Mouse (Mus musculus) gastrocnemius, adult 8-10 months (tissue): Measurements from ENCODE around the gene Shisa6. TPM values are rescaled to one million over a fixed set of nuclear protein-coding genes. Genes with fewer than 3 reads are reported as not detected.
A peak's percentile ranks its signal among the peaks of the same experiment; 100 is the strongest.

Experiments used
- DNase-seq, 2 experiments: peaks; one replicate each; pipeline ENCODE4 v3.0.0; 2022; ENCODE audit warnings: low spot score in 2 of 2
- total RNA-seq, 4 experiments: library from RNA; stranded (reverse); gene quantifications; 2 replicates each; pipeline ENCODE4 v1.2.4; 2022

Shisa6 gene
- total RNA-seq, 4 experiments from 2014 or later, result 0.19 TPM; not detected in 3

GRCm38 (mm10) chr11:66247115-66247514, 278.6 kb downstream of the Shisa6 start:
- DNase-seq, result no peak

- DNase-seq, result no peak
These were observed 289.2 kb downstream of the Shisa6 start for GRCm38 (mm10) chr11:66236557-66236956.

GRCm38 (mm10) chr11:66232891-66233290, 292.9 kb downstream of the Shisa6 start:
- no peak for DNase-seq

GRCm38 (mm10) chr11:66222133-66222532, 303.6 kb downstream of the Shisa6 start:
- DNase-seq, result no peak

- no peak for DNase-seq
These were observed 307.3 kb downstream of the Shisa6 start for GRCm38 (mm10) chr11:66218469-66218868.

DNA sequence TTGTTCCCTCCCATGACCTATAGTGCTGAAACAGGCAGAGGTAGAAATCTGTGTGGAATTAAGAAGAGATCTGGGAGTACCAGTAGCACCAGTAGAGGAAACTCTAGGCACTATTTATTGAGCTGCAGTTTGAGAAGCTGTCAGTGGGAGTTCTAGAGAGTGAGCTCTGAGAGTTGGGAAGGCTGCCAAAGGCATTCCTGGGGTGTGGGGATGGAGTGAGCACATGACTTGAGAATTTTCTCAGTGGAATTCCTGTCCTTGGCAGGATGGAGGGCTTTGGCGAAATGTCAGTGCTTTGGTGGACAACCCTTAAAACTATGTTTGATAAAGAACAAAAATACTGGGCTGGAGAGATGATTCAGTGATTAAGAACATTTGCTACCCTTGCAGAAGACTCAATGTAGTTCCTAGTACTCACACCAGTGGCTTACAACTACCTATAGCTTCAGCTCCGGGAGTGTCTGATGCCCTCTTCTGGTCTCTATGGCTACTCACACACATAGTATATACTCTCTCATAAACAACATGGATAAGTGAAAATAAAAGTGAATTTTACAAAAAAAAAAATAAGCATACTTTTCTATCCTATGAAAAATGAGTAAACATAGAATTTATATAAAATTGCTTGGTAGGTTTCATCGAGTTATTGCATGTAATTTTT, 337.0 kb downstream of the Shisa6 start:
- DNase-seq, result peak; percentile 28 to 29

DNA sequence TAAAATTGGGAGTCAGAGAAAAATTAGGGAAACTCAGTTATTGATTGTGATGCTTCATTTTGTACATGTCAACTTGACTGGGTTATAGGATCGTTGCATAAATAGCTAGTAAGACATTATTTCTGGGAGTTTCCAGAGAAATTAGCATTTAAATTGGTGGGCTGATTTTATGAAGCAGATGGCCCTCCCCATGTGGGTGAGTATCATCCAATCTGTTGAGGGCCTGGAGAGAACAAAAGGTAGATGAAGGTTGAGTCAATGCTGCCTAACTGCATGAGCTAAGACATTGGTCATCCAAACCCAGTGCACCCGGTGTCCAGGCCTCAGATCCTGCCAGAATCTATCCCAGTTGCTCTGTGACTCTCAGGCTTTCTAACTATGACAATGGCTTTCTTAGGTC, 337.6 kb downstream of the Shisa6 start:
- DNase-seq, result no peak

DNA sequence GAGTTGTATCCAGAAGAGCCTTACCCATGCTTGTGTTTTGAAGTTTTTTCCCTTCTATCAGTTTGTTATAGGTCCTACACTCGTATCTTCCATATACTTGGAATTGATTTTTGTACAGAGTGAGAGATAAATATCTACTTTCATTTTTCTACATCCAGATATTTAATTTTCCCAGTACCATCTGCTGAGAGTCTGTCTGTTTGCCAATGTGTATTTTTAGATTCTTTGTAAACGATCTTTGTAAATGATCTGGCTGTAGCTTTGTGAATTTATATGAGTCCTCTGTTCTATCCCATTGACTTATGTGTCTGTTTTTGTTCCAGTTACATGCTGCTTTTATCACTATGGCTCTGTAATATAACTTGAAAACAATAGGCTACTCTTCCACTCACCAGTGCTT, 348.0 kb downstream of the Shisa6 start:
- DNase-seq, result no peak

DNA sequence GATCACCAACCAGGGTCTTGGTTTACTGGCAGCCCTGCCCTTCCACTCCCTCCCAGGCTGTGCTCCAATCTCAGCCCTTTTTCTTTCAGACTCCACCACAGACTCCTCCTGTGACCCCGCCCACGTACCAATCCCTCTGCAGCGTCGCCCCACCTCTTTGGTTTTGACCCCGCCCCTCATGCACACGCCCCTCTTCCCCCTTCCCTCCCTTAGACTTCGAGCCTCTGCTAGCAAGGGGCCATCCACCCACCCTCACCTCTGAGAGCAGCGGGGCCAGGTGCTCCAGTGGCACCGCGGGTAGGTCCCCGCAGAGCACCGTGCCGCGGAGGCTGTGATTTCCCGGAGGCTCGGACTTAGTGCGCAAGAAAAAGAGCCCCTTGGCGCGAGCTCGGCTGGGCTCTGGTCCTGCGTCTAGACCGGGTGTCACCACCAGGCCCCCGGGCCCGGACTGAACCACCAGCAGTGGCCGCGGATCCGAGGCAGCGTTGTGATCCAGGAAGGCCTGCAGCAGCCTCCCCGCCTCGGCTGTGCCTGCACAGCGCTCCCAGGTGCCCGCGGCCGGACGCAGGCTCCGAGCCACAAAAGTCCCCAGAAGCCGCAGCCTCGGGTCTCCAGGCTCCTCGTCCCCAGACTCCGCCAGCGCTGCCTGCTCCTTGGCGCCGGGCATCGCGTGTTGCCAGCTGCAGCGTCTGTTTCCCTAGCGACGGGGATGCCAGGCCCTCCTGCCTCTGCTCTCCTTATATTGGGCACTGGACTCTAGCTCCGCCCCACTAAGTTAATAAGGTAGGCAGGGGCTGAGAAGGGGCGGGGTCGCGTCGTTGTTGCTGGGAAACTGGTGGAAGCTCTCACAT, 357.7 kb downstream of the Shisa6 start, which contains the start of gene Dnah9:
Gene Dnah9 (minus strand): TSS at position 751 of the 851 bp plus-strand sequence.
- DNase-seq, result peak; percentile 10 to 11

DNA sequence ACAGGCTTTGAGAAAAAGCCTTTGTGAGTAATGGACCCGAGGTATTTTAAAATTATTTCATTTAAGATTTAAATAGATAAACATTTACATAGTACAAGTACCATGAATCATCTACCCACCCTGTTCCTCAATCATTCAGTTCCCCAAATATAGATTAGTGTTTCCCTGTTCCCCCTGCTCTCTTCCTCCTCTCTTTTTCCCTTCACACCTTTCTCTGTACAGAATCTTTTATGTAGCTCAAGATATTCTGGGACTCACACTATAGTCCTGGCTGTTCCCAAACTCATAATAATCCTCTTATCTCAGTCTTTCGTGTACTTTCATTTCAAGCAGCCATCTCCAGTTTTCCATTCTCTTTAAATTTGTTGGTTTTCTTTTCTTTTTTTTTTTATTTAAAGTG, 361.7 kb downstream of the Shisa6 start:
- no peak for DNase-seq
